In the genomic region with DNA sequence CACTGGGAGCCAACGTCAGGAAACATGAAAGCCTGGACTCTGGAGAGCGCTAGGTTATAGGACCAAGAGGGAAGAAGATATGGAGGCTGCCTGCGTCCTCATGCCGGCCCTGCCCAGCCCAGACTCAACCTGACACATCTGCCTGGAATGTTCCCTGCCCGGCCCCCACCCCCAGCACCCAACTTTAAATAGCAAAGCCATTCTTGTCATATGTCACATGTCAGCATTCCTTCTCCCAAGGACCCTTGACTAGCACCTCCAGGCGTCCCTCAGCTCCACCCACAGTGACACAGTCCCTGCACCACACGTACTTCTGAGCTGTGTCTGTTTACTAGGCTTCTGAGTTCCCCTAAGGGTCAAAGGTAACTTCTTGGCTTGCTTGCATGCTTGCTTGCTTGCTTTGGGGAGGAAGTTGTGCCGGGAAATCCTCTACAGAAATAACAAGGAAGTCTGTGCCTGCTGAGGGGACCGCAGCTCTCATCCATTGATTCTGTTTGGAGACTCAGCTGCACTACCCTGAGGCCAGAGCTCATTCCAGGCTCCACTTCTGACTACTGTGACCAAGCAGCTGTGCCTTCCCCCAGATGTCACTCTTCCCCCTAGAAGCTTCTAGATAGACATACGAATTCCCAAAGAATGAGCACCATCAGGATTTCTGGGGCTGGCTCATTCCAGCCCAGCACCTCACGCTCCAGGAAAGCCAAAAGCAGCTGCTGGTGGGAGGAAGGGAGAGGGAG, we compare ENCODE assay signal across 8 mouse cellular contexts. TPM values are rescaled to one million over a fixed set of nuclear protein-coding genes. Genes with fewer than 3 reads are reported as not detected.
DNase-seq lines count a peak whose midpoint lies in the region; ATAC-seq and TF ChIP-seq lines count a peak whose summit lies in the region.

No protein-coding gene starts in this region.

- WGBS in cerebellum, adult 2 months = 73% methylated on average over 11 of the region's 11 CpGs
- WGBS in heart, embryonic 12.5 days = 11% methylated on average over 11 of the region's 11 CpGs

- no peak for DNase-seq in cerebellum, adult 2 months
- no peak for DNase-seq in cerebellum, adult 11-12 months
- peak; percentile 87 for DNase-seq in brain, adult 2 months (ENCODE audit: low read depth, low spot score)
- peak; percentile 72 for DNase-seq in kidney, postnatal 10 days
- DNase-seq in lung, postnatal 36 days = peak; percentile 92
- DNase-seq in ovary, postnatal 36 days (ENCODE audit: low spot score) = no peak

- H3K36me3 ChIP-seq in heart, embryonic 12.5 days = no peaks in the 10 kb centered on the region

- ATAC-seq in heart, embryonic 12.5 days (ENCODE audit: insufficient number of reproducible peaks, low FRiP score) = peak; percentile 46
- no peak for ATAC-seq in cerebellum, adult (ENCODE audit: insufficient number of reproducible peaks, low FRiP score, low TSS enrichment)

- peaks cover 30% of the 10 kb centered on the region for H3K4me1 ChIP-seq in cerebellum, adult 2 months (ENCODE audit: control insufficient read depth, insufficient read depth, low read length)
- peaks cover 77% of the 10 kb centered on the region for H3K4me1 ChIP-seq in heart, embryonic 12.5 days (replicated peaks)

- H3K27ac ChIP-seq in cerebellum, adult 2 months (ENCODE audit: insufficient read depth, low read length) = peak overlapping the region; percentile 98; the same call in 1 of the 2 replicates
- peak overlapping the region; percentile 97 for H3K27ac ChIP-seq in heart, embryonic 12.5 days (ENCODE audit: poor library complexity, severe bottlenecking)

- no peaks in the 10 kb centered on the region for H3K9me3 ChIP-seq in heart, embryonic 12.5 days (replicated peaks)

- H3K4me3 ChIP-seq in cerebellum, adult 2 months (replicated peaks; ENCODE audit: insufficient read depth, low read depth, low read length) = no peak overlapping the region
- 0 out of 2 replicates have a peak overlapping the region, but pooled peaks have one; percentile 12 for H3K4me3 ChIP-seq in heart, embryonic 12.5 days

- no peak for TF ChIP-seq POLR2A in cerebellum, adult 2 months (IDR thresholded peaks at IDR 0.05; ENCODE audit: borderline replicate concordance, insufficient read depth, low read length)

- H3K4me2 ChIP-seq in heart, embryonic 12.5 days = peak overlapping the region; percentile 48

- no peak for TF ChIP-seq CTCF in cerebellum, adult 2 months (IDR thresholded peaks at IDR 0.05; ENCODE audit: borderline replicate concordance, insufficient read depth, low read depth, low read length)

- H3K9ac ChIP-seq in heart, embryonic 12.5 days = peak overlapping the region; percentile 66

- H3K27me3 ChIP-seq in cerebellum, adult 2 months (ENCODE audit: control insufficient read depth, insufficient read depth, low read length) = no peaks in the 10 kb centered on the region
- no peaks in the 10 kb centered on the region for H3K27me3 ChIP-seq in heart, embryonic 12.5 days (replicated peaks)

RNA-seq across cellular contexts. Expression of gene Scyl1, which starts 39.1 kb away (rescaled TPM):
- polyA plus RNA-seq in cerebellum, adult 2 months (2012; rRNA removed) = 158 and 170 TPM in 2 replicates
- polyA plus RNA-seq in heart, embryonic 12.5 days (2016; fragmentation: Nextera tagmentation; extraction: Ambion mirVana) = 68.1 and 68.9 TPM in 2 replicates

Comparison
In these comparisons a context has a peak if more than half of its experiments do, and no peak if none do; other contexts are left out.
1. DNase-seq: peak in brain, adult 2 months (single experiment), kidney, postnatal 10 days (single experiment) and lung, postnatal 36 days (single experiment); none in cerebellum, adult 2 months (0 of 2), cerebellum, adult 11-12 months (single experiment) and ovary, postnatal 36 days (single experiment).